Mouse (Mus musculus) kidney, embryonic 16.5 days (tissue): Measurements from ENCODE around the gene Pcca. TPM values are rescaled to one million over a fixed set of nuclear protein-coding genes. Genes with fewer than 3 reads are reported as not detected.

ENCODE experiments used
- ATAC-seq: fragments of 200-750 bp; cut with Nextera tagmentation; 2 replicates; pipeline ENCODE4 v1.8.0; 2017; ENCODE audit warnings: moderate TSS enrichment; ENCODE audit not compliant: low FRiP score, low TSS enrichment
- H3K27ac ChIP-seq: fragments of 300-500 bp; sonication (generic); 2 replicates; pipeline ENCODE4 v1.5.1; 2014; ENCODE audit warnings: low read length
- H3K27me3 ChIP-seq: fragments of 300-500 bp; sonication (generic); 2 replicates; pipeline ENCODE4 v1.6.1; 2014; ENCODE audit warnings: low read length, control low read depth, mixed read lengths; ENCODE audit not compliant: insufficient read depth
- H3K36me3 ChIP-seq: fragments of 300-500 bp; sonication (generic); 2 replicates; pipeline ENCODE4 v1.6.1; 2014; ENCODE audit warnings: low read length, control low read depth, mixed read lengths; ENCODE audit not compliant: insufficient read depth
- H3K4me1 ChIP-seq: fragments of 300-500 bp; sonication (generic); 2 replicates; pipeline ENCODE4 v1.6.1; 2014; ENCODE audit warnings: low read length, control low read depth, mixed read lengths; ENCODE audit not compliant: insufficient read depth
- H3K4me2 ChIP-seq: fragments of 300-500 bp; sonication (generic); replicated peaks from 2 replicates; pipeline ENCODE4 v1.6.1; 2014; ENCODE audit warnings: low read depth, low read length
- H3K4me3 ChIP-seq: fragments of 300-500 bp; sonication (generic); 2 replicates; pipeline ENCODE4 v1.5.1; 2014; ENCODE audit warnings: mild to moderate bottlenecking, low read length
- H3K9ac ChIP-seq: fragments of 300-500 bp; sonication (generic); replicated peaks from 2 replicates; pipeline ENCODE4 v1.6.1; 2014; ENCODE audit warnings: low read length
- H3K9me3 ChIP-seq: fragments of 300-500 bp; sonication (generic); 2 replicates; pipeline ENCODE4 v1.6.1; 2016; ENCODE audit warnings: low read length, control low read depth
- WGBS: fragments of 180-500 bp; shearing (Covaris S2); extraction: QIAGEN DNeasy Blood & Tissue Kit; methylation state at CpG from one replicate; pipeline ENCODE4 v1.1.7; 2014; 5-methylcytosine and 5-hydroxymethylcytosine counted together
- polyA plus RNA-seq: library from polyadenylated mRNA; unstranded; fragments of >200 nt; fragmentation: Nextera tagmentation; extraction: Ambion mirVana; gene quantifications from 2 replicates; pipeline ENCODE4 v1.2.1, GENCODE M21; 2015

Gene Pcca
- polyA plus RNA-seq, 1 experiment from 2014 or later, result 30.7 TPM

- Histone ChIP-seq H3K4me1 (peaks cover 9% of the 10 kb centered on the region; the same call in 1 of the 2 replicates), H3K36me3 (no peaks in the 10 kb centered on the region; the same call in 1 of the 2 replicates), H3K27ac (no peak overlapping the region), H3K27me3 (no peaks in the 10 kb centered on the region; the same call in 1 of the 2 replicates), H3K4me3 (no peak overlapping the region), H3K9me3 (peaks cover 5% of the 10 kb centered on the region; the same call in 1 of the 2 replicates), H3K9ac (no peak overlapping the region), H3K4me2 (no peak overlapping the region)
- no peak for ATAC-seq
Measured at GRCm38 (mm10) chr14:122911265-122911664, 377.1 kb downstream of the Pcca start.

DNA sequence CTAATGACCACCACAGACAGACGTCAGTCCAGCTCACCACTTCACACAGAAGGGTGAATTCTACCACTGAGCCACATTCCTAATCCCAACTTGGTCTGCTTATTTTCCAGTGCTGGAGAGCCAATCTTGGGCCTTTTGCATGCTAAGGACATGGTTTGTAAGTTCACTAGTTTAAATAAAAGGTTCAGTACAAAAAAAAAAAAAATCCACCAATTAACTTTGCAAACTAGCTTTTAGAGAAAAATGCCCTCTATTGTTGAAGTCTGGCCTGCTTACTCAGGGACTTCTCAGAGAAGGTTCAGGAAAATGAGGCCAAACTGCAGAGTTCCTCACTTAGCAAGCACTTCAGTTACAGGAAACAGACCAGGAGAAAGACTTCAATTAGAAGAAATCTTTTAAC, 378.0 kb downstream of the Pcca start:
- peak overlapping the region; percentile 78 for H3K4me3 ChIP-seq
- H3K27ac ChIP-seq, result no peak overlapping the region
- ATAC-seq, result no peak
- peak overlapping the region; percentile 79 for H3K4me2 ChIP-seq
- peaks cover 5% of the 10 kb centered on the region; the same call in 1 of the 2 replicates for H3K9me3 ChIP-seq
- 43% methylated on average over 1 of the region's 1 CpGs for WGBS
- peak overlapping the region; percentile 76 for H3K9ac ChIP-seq
- H3K27me3 ChIP-seq, result no peaks in the 10 kb centered on the region; the same call in 1 of the 2 replicates
- H3K36me3 ChIP-seq, result no peaks in the 10 kb centered on the region; the same call in 1 of the 2 replicates
- H3K4me1 ChIP-seq, result peaks cover 13% of the 10 kb centered on the region; the same call in 1 of the 2 replicates

DNA sequence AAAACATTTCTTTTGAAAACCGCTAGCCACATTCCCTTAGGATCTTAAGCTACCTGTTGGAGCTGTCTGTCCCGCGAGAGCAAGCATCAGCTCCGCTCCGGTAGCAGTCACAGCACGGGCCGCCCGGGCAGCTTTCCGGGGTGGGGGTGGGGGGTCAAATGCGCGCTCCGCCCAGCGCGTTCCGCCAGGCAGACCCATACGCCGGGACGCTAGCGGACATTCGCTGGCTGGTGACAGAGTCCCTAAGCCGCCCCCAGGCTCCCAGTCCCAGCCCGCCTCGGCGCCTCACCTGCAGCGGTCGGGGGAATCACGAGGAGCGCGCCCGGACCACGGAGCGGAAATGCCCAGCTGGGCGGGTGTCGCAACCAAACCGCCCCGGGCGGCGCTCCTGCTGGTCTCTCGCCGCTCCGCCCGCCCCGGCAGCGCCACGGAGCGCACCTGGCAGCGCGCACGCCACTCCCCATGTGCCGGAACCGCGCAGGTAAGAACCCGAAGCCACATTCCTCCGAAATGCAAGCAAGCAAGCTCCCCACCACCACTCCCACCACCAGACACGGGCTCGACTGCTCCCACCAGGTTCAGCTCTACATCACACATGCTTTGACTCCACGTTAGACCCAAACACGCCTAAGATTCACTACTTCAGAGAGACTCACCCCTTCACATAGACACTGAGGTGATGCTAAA, 378.8 kb downstream of the Pcca start:
- Histone ChIP-seq H3K4me2 (peak overlapping the region; percentile 79), H3K27ac (no peak overlapping the region), H3K9me3 (peaks cover 3% of the 10 kb centered on the region; the same call in 1 of the 2 replicates), H3K9ac (peak overlapping the region; percentile 76), H3K27me3 (no peaks in the 10 kb centered on the region; the same call in 1 of the 2 replicates), H3K4me3 (peak overlapping the region; percentile 78), H3K36me3 (no peaks in the 10 kb centered on the region; the same call in 1 of the 2 replicates), H3K4me1 (peaks cover 13% of the 10 kb centered on the region; the same call in 1 of the 2 replicates)
- peak; percentile 92 for ATAC-seq
- WGBS, result under 1% methylated on average over 58 of the region's 58 CpGs

DNA sequence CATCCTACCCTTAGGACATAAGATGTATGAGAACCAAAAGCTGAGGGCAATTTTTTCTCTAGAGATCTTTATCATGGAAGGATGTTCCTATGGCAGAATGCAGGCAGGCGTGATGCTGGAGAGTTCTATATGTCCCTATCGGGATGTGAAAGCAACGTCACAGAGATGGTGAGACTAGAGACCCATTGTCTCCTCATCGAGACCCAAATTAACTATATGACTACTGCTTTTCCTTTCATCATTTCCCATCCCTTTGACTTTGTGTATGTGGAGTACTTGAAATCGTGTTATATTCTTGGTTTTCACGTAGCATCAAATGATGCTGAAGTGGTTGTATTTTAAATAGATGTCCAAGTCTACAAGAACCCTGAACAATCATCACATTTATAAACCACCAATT, 379.5 kb downstream of the Pcca start, which contains the start of gene Ggact:
Gene Ggact (minus strand): TSS at position 101 of the 400 bp plus-strand sequence.
- Histone ChIP-seq H3K9me3 (no peaks in the 10 kb centered on the region), H3K27ac (no peak within 1 kb of the TSS), H3K4me2 (peak within 1 kb of the TSS; percentile 79), H3K4me1 (peaks cover 13% of the 10 kb centered on the region; the same call in 1 of the 2 replicates), H3K27me3 (no peaks in the 10 kb centered on the region; the same call in 1 of the 2 replicates), H3K4me3 (peak within 1 kb of the TSS; percentile 78), H3K36me3 (no peaks in the 10 kb centered on the region; the same call in 1 of the 2 replicates), H3K9ac (peak within 1 kb of the TSS; percentile 76)
- WGBS, result 84% methylated on average over 6 of the region's 6 CpGs
- ATAC-seq, result no peak

DNA sequence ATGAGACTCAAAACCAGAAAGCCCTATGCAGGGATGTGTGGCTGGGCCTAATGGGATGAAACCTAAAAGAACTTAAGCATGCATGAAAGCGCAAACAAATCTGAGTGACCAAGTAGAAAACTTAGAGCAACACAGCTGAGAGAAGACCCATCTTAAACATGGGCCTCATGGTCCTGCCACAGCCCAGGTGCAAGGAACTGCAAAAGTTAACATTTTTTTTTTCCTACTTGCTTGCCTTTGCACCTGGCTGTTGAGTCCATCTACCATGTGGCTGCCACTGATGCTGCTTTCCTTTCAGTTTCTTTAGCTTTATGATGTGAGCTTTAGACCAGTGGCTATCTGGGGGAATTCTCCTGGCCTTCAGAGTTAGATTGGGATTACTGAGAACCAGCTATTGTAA, 383.6 kb downstream of the Pcca start:
- no peak overlapping the region for H3K9ac ChIP-seq
- H3K4me2 ChIP-seq, result no peak overlapping the region
- 89% methylated on average over 1 of the region's 1 CpGs for WGBS
- H3K27me3 ChIP-seq, result no peaks in the 10 kb centered on the region
- H3K27ac ChIP-seq, result no peak overlapping the region
- H3K9me3 ChIP-seq, result no peaks in the 10 kb centered on the region
- ATAC-seq, result no peak
- H3K36me3 ChIP-seq, result no peaks in the 10 kb centered on the region; the same call in 1 of the 2 replicates
- H3K4me3 ChIP-seq, result no peak overlapping the region
- 0 out of 2 replicates have a peak, but pooled peaks cover 5% of the 10 kb centered on the region for H3K4me1 ChIP-seq

DNA sequence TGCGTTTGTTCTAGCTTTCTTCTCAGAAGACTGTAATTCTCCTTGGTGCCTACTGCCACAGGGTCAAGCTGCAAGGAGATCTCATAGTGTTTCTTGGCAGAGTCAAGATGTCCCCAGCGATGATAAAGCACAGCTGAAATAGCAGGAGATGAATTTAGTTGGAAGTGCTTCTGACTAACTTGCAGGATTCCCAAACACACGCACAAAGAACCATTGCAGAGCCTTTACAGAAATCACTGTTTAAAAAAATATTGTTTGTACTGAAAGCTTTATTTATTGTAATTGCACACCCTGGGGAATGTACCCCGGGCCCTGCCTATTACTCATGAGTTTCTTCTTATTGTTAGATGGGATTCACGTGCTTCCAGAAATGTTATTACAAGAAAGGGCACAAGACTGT, 385.9 kb downstream of the Pcca start:
- 55% methylated on average over 5 of the region's 5 CpGs for WGBS
- 0 out of 2 replicates have a peak, but pooled peaks cover 5% of the 10 kb centered on the region for H3K4me1 ChIP-seq
- H3K9me3 ChIP-seq, result no peaks in the 10 kb centered on the region
- H3K9ac ChIP-seq, result no peak overlapping the region
- H3K27ac ChIP-seq, result no peak overlapping the region
- ATAC-seq, result no peak
- H3K27me3 ChIP-seq, result no peaks in the 10 kb centered on the region
- no peak overlapping the region for H3K4me2 ChIP-seq
- H3K4me3 ChIP-seq, result no peak overlapping the region
- peaks cover 3% of the 10 kb centered on the region for H3K36me3 ChIP-seq

GRCm38 (mm10) chr14:122936460-122936859, 402.3 kb downstream of the Pcca start:
- H3K27me3 ChIP-seq, result peaks cover 5% of the 10 kb centered on the region; the same call in 1 of the 2 replicates
- 90% methylated on average over 1 of the region's 1 CpGs for WGBS
- no peak for ATAC-seq
- H3K9ac ChIP-seq, result no peak overlapping the region
- no peaks in the 10 kb centered on the region for H3K4me1 ChIP-seq
- no peak overlapping the region for H3K4me2 ChIP-seq
- H3K27ac ChIP-seq, result no peak overlapping the region
- H3K9me3 ChIP-seq, result no peaks in the 10 kb centered on the region
- H3K4me3 ChIP-seq, result no peak overlapping the region
- peaks cover 25% of the 10 kb centered on the region for H3K36me3 ChIP-seq

Other genes starting within 250 kb of the Pcca start
- not detected in 2 replicates for gene Gm5089, start 83.2 kb upstream of the Pcca start, polyA plus RNA-seq
- 0.06 and 0.14 TPM in 2 replicates for gene Zic5, start 68.6 kb upstream of the Pcca start, polyA plus RNA-seq
- not detected in 2 replicates for gene Zic2, start 58.9 kb upstream of the Pcca start, polyA plus RNA-seq
- gene Gm10837, start 43.7 kb upstream of the Pcca start, polyA plus RNA-seq, result not detected in 2 replicates